Mouse (Mus musculus) heart, embryonic 10.5 days (tissue): Measurements from ENCODE around the gene Yap1. TPM values are rescaled to one million over a fixed set of nuclear protein-coding genes. Genes with fewer than 3 reads are reported as not detected.

Experiments
- DNase-seq: peaks from one replicate; pipeline ENCODE4 v3.0.0-alpha.2; 2017; ENCODE audit warnings: low spot score
- H3K27ac ChIP-seq: fragments of 300-500 bp; sonication (generic); 2 replicates; pipeline ENCODE4 v1.5.1; 2016; ENCODE audit warnings: mild to moderate bottlenecking
- H3K27me3 ChIP-seq: fragments of 300-500 bp; sonication (generic); 2 replicates; pipeline ENCODE4 v1.6.1; 2016; ENCODE audit warnings: mild to moderate bottlenecking; ENCODE audit not compliant: poor library complexity, insufficient read depth, severe bottlenecking
- H3K36me3 ChIP-seq: fragments of 300-500 bp; sonication (generic); 2 replicates; pipeline ENCODE4 v1.6.1; 2016; ENCODE audit warnings: mild to moderate bottlenecking, moderate library complexity
- H3K4me1 ChIP-seq: fragments of 300-500 bp; sonication (generic); 2 replicates; pipeline ENCODE4 v1.6.1; 2016; ENCODE audit warnings: mild to moderate bottlenecking
- H3K4me3 ChIP-seq: fragments of 300-500 bp; sonication (generic); 2 replicates; pipeline ENCODE4 v1.5.1; 2016; ENCODE audit warnings: mild to moderate bottlenecking, moderate library complexity
- H3K9me3 ChIP-seq: fragments of 300-500 bp; sonication (generic); 2 replicates; pipeline ENCODE4 v1.6.1; 2016; ENCODE audit warnings: mild to moderate bottlenecking, moderate library complexity
- WGBS: fragments of 180-500 bp; shearing (Covaris S2); methylation state at CpG from one replicate; pipeline ENCODE4 v1.1.7; 2016; 5-methylcytosine and 5-hydroxymethylcytosine counted together
- polyA plus RNA-seq: library from polyadenylated mRNA; unstranded; fragments of >200 nt; fragmentation: Nextera tagmentation; extraction: Ambion mirVana; gene quantifications from 2 replicates; pipeline ENCODE4 v1.2.1, GENCODE M21; 2016

Yap1 gene
- polyA plus RNA-seq, 1 experiment from 2014 or later, result 41.3 TPM

- H3K27me3 ChIP-seq, result no peaks in the 10 kb centered on the region
- DNase-seq, result no peak
- 96% methylated on average over 10 of the region's 10 CpGs for WGBS
- no peak overlapping the region for H3K4me3 ChIP-seq
- no peak overlapping the region for H3K27ac ChIP-seq
- peaks cover 10% of the 10 kb centered on the region; the same call in 1 of the 2 replicates for H3K9me3 ChIP-seq
- H3K36me3 ChIP-seq, result peaks cover 92% of the 10 kb centered on the region
- H3K4me1 ChIP-seq, result no peaks in the 10 kb centered on the region
Observed at GRCm38 (mm10) chr9:7934419-7934818, 70.0 kb downstream of the Yap1 start.

- H3K36me3 ChIP-seq, result peaks cover 78% of the 10 kb centered on the region
- no peaks in the 10 kb centered on the region for H3K27me3 ChIP-seq
- H3K4me1 ChIP-seq, result no peaks in the 10 kb centered on the region
- DNase-seq, result no peak
- no peak overlapping the region for H3K27ac ChIP-seq
- H3K9me3 ChIP-seq, result peaks cover 10% of the 10 kb centered on the region; the same call in 1 of the 2 replicates
- WGBS, result 82% methylated on average over 6 of the region's 6 CpGs
- H3K4me3 ChIP-seq, result no peak overlapping the region
Observed at GRCm38 (mm10) chr9:7929552-7929951, 74.8 kb downstream of the Yap1 start.

GRCm38 (mm10) chr9:7928866-7929265, 75.5 kb downstream of the Yap1 start:
- peaks cover 73% of the 10 kb centered on the region for H3K36me3 ChIP-seq

DNA sequence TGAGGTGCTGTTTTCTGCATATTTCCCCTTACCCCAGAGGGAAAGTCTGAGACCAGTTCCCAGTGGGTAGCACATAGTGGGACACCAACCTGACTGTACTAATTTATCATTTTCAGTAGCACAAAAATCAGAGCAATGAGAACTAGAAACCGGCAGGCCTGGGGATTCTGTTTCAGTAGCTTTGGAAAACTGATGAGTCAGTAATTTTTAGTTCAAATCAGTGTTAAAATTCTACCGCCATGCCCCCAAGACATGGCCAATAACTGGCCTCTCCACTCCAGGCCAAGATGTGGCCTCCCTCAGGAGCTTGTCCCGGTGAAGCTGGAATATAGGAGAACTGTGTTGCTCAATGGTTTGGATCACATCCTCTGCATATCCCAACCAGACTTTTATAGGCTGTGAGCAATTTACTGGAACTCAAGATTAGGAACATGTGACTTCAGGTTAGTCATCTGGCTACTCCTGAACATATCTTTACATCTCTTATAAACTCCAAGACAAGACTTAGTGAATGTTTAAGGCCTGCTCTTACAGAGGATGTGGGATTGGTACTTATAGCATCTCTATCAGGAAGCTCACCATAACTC, 76.1 kb downstream of the Yap1 start:
- Histone ChIP-seq H3K9me3 (peaks cover 9% of the 10 kb centered on the region; the same call in 1 of the 2 replicates), H3K27me3 (no peaks in the 10 kb centered on the region), H3K4me3 (no peak overlapping the region), H3K27ac (no peak overlapping the region), H3K4me1 (no peaks in the 10 kb centered on the region), H3K36me3 (peaks cover 68% of the 10 kb centered on the region)
- no peak for DNase-seq
- 91% methylated on average over 3 of the region's 3 CpGs for WGBS

More at GRCm38 (mm10) chr9:7928866-7929265, 75.5 kb downstream of the Yap1 start:
- Histone ChIP-seq H3K9me3 (peaks cover 10% of the 10 kb centered on the region; the same call in 1 of the 2 replicates), H3K4me1 (no peaks in the 10 kb centered on the region), H3K4me3 (no peak overlapping the region), H3K27ac (no peak overlapping the region), H3K27me3 (no peaks in the 10 kb centered on the region)
- no peak for DNase-seq
- WGBS, result 84% methylated on average over 3 of the region's 3 CpGs

DNA sequence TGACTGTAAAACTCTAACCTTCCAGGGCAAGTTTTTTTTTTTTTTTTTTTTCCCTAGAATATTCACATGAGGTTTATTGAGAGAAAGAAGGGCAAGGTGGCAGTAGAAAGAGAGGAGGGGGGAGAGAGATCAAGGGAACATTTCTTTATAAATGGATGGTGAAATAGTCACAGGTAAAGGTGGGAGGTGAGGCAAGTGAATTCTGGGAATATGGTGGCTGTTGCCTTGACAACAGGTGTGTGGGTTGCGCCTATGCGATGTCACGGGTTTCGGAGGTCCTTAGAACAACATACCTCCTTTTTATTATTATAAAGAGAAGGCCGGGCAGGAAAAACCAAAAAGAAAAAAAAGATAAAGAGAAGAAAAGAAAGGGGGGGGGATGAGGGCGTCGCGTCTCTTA, 89.5 kb downstream of the Yap1 start:
- 49% methylated on average over 8 of the region's 8 CpGs for WGBS
- peak overlapping the region; percentile 47 for H3K4me3 ChIP-seq

GRCm38 (mm10) chr9:7914487-7914886, 89.9 kb downstream of the Yap1 start:
- Histone ChIP-seq H3K27ac (peak overlapping the region; percentile 81), H3K9me3 (no peaks in the 10 kb centered on the region), H3K27me3 (no peaks in the 10 kb centered on the region), H3K36me3 (no peaks in the 10 kb centered on the region), H3K4me3 (peak overlapping the region; percentile 47), H3K4me1 (0 out of 2 replicates have a peak, but pooled peaks cover 8% of the 10 kb centered on the region)
- WGBS, result 3% methylated on average over 11 of the region's 11 CpGs
- peak; percentile 94 for DNase-seq

More for the DNA sequence above, 89.5 kb downstream of the Yap1 start:
- DNase-seq, result no peak
- H3K9me3 ChIP-seq, result no peaks in the 10 kb centered on the region
- no peaks in the 10 kb centered on the region for H3K27me3 ChIP-seq
- peak overlapping the region; percentile 81; the same call in 1 of the 2 replicates for H3K27ac ChIP-seq
- 0 out of 2 replicates have a peak, but pooled peaks cover 8% of the 10 kb centered on the region for H3K4me1 ChIP-seq
- H3K36me3 ChIP-seq, result no peaks in the 10 kb centered on the region

DNA sequence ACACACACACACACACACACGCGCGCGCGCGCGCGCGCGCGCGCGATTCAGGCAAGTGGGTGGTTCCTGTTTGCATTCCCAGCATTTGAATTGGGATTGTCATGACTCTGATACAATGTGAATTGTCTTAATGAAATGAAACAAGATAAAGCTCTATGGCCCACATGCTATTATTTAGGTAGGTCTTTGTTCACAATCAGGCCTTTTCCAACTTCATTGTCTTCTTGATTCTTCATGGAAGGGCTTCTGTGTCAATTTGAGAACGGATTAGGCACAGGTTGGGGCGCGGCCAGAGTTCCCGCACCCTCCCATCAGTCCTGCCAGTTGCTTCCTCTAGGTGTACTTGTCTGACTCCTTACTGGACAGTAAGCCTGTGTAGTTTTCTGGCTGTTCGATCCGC, 90.4 kb downstream of the Yap1 start:
- Histone ChIP-seq H3K4me3 (peak overlapping the region; percentile 47), H3K4me1 (0 out of 2 replicates have a peak, but pooled peaks cover 8% of the 10 kb centered on the region), H3K9me3 (no peaks in the 10 kb centered on the region), H3K36me3 (no peaks in the 10 kb centered on the region), H3K27ac (peak overlapping the region; percentile 81), H3K27me3 (no peaks in the 10 kb centered on the region)
- 50% methylated on average over 19 of the region's 19 CpGs for WGBS
- DNase-seq, result no peak

- 76% methylated on average over 2 of the region's 2 CpGs for WGBS
- Histone ChIP-seq H3K27me3 (no peaks in the 10 kb centered on the region), H3K36me3 (no peaks in the 10 kb centered on the region), H3K4me1 (peaks cover 6% of the 10 kb centered on the region), H3K9me3 (no peaks in the 10 kb centered on the region), H3K4me3 (no peak overlapping the region), H3K27ac (no peak overlapping the region)
- DNase-seq, result no peak
Observed at GRCm38 (mm10) chr9:7907351-7907985, 96.9 kb downstream of the Yap1 start.

DNA sequence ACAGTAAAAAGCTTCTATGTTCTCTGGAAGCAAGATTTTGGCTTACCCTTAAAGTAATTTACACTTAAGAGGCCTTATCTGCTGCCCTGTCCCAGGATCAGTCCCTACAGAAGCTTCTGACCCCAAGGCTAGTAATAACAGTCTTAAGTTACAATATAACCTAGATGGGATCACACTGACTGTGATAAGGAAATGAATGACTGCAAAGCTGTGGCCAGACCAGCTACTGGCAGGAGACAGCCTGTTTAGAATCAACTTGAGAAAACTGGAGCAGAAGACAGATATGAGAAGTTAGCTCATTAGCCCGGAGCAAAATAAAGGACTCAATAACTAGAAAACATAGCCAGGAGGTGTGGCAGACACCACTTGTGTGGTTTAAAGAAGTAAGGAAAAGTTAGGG, 97.8 kb downstream of the Yap1 start:
- Histone ChIP-seq H3K4me1 (peaks cover 6% of the 10 kb centered on the region), H3K27ac (no peak overlapping the region), H3K27me3 (no peaks in the 10 kb centered on the region), H3K36me3 (no peaks in the 10 kb centered on the region), H3K9me3 (no peaks in the 10 kb centered on the region), H3K4me3 (no peak overlapping the region)
- 63% methylated on average over 1 of the region's 1 CpGs for WGBS
- DNase-seq, result no peak

DNA sequence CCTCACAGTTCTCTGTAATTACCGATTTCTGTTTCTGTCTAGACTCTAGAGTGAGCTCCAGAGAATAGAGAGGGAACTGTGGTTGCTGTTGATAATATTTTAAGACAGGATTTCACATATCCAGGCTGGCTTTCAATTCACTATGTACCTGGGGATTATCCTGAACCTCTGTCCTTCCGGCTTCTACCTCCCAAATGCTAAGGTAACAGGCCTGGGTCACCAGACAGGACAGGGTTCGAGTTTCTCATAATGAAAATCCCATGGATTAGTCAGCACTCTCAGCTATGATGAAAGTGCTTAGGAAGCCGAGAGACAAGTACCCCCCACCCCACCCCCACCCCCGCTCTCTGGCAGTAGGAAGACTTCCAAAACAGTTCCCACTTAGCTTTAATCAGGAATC, 100.6 kb downstream of the Yap1 start:
- Histone ChIP-seq H3K9me3 (no peaks in the 10 kb centered on the region), H3K27ac (no peak overlapping the region), H3K4me1 (peaks cover 6% of the 10 kb centered on the region), H3K36me3 (no peaks in the 10 kb centered on the region), H3K27me3 (no peaks in the 10 kb centered on the region), H3K4me3 (no peak overlapping the region)
- 56% methylated on average over 5 of the region's 5 CpGs for WGBS
- DNase-seq, result no peak

DNA sequence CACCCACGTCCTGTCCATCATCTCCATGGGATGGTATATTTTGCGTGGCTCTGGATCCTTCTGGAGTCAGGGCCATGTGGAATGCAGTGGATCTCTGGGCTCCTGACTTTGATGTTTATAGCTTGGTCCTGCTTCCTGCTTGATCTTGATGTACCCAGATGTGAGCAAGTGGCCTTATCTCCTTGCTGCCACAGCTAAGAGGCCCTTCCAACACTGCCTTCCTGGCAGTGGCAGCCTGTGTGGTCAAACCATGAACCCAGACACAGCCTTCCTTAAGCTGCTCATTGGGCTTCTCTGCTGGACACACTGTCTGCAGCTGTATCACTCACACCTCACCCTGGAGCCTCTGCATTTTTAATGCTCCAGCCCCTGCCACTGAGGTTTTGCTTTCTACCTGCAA, 101.1 kb downstream of the Yap1 start:
- Histone ChIP-seq H3K27me3 (no peaks in the 10 kb centered on the region), H3K4me1 (peaks cover 6% of the 10 kb centered on the region), H3K4me3 (no peak overlapping the region), H3K36me3 (no peaks in the 10 kb centered on the region), H3K9me3 (no peaks in the 10 kb centered on the region), H3K27ac (no peak overlapping the region; the same call in 1 of the 2 replicates)
- no peak for DNase-seq
- WGBS, result 72% methylated on average over 2 of the region's 2 CpGs

GRCm38 (mm10) chr9:7902311-7902710, 102.1 kb downstream of the Yap1 start:
- H3K4me3 ChIP-seq, result no peak overlapping the region
- peaks cover 6% of the 10 kb centered on the region for H3K4me1 ChIP-seq
- no peaks in the 10 kb centered on the region for H3K36me3 ChIP-seq
- 35% methylated on average over 7 of the region's 7 CpGs for WGBS
- H3K9me3 ChIP-seq, result no peaks in the 10 kb centered on the region
- H3K27ac ChIP-seq, result no peak overlapping the region
- H3K27me3 ChIP-seq, result no peaks in the 10 kb centered on the region
- no peak for DNase-seq

DNA sequence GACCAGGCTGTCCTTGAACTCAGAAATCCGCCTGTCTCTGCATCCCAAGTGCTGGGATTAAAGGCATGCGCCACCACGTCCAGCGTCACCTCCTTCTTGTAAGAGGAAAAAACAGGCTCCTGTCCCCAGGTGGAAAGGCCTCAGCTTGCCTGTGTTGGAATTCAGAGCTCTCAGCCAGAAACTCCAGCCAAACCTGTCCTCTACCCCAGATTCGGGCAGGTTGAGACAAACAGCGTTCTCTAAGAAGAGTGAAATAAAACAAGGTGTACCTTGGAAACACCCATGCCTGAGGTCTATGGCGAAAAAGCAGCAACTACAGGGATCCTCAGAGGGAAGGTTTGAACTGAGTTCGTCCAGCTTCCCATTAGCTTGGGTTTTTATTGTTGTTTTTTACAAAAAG, 103.4 kb downstream of the Yap1 start:
- 85% methylated on average over 8 of the region's 8 CpGs for WGBS
- no peak for DNase-seq
- H3K4me3 ChIP-seq, result no peak overlapping the region
- peaks cover 6% of the 10 kb centered on the region for H3K4me1 ChIP-seq
- no peaks in the 10 kb centered on the region for H3K27me3 ChIP-seq
- H3K9me3 ChIP-seq, result no peaks in the 10 kb centered on the region
- H3K27ac ChIP-seq, result no peak overlapping the region
- H3K36me3 ChIP-seq, result no peaks in the 10 kb centered on the region
